Mouse (Mus musculus) layer of hippocampus, postnatal 10 days (tissue): Measurements from ENCODE around the gene Csf2. TPM values are rescaled to one million over a fixed set of nuclear protein-coding genes. Genes with fewer than 3 reads are reported as not detected.

Experiments used
- DNase-seq, 2 experiments: peaks; one replicate each; pipeline ENCODE4 v3.0.0; 2021; ENCODE audit warnings: low spot score in 2 of 2
- total RNA-seq, 2 experiments: library from RNA; stranded (reverse); gene quantifications; 2 replicates each; pipeline ENCODE4 v1.2.3; 2021

Gene Csf2
- total RNA-seq, 2 experiments from 2014 or later = not detected

DNA sequence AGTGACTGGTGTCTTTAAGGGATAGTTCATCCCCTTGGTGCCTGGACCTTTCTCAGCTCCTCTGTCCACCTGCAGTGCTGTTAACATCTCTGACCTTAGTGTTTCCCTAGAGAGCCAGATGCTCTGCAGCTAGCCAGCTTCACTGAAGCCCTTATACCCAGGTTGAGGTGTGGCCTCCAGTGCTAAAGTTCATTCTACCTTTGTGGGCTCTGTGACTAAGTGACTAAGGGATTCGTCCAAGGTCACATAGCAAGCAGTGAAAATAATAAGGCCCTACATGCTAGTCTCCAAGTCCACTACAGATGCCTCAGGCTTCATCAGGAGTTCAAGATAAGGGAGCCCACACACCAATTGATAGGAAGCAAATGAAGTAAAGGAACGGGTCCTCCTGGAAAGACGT is 7.0 kb downstream of the Csf2 start:
- DNase-seq = no peak

DNA sequence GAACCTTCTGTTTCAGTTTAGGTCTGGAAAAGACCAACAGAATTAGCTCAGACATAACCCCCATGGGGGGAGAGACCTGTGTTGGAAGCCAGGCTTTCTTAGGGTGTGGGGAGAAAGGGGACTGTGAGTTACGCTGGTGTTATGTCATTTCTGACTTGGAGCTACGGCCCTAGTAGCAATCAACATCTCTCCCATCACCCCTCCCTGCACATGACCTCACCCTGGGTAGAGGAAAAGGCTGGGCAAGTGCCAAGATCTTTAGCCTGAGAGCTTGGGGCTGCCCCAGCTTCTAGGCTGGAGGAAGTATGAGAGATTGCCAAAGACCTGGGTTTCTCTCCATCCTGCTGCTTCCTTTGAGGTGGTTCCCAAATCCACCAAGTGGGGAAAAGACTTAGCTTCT is 12.5 kb downstream of the Csf2 start:
- no peak for DNase-seq

GRCm38 (mm10) chr11:54227478-54227877 is 22.0 kb downstream of the Csf2 start:
- DNase-seq = no peak

- no peak for DNase-seq
These were observed 24.9 kb downstream of the Csf2 start for GRCm38 (mm10) chr11:54224475-54224986.

DNA sequence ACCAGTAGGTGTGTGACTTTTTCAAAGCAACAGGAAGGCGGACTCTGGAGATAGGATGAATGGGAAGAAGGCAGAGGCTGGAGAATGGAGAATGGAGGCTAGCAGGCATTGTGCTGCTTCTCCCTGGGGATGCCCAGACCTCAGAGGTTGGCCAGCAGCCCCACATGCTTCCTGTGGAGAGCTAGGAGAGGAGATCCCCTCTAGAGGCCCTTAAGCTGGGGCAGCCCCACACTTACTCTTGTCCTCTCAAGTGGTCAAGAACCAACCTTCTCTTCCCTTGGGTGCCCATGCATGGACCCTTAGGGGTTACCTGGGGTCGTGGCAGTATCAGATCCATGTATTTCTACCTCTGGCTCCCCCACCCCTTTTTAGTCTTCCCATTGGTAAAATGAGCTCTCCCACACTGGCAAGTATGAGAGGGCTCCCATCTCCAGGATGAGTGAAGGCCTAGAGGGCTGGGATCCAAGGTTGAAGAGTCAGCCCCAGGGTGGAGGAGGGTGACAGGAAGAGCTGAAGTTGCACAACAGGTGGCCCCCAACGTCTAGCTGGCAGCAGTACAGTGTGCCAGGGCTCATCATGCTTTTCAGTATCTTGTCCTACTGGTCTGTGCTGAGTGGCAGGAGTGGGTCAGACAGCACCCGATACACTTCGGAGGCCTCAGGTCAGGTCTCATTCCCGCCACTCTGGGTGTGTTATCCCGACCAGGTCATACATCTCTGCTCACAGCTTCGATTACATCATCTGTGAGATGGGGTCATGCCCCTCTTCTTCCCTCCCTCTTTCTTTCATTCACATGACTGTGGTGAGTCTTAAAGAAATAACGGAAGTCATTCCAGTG is 25.6 kb downstream of the Csf2 start:
- DNase-seq = no peak

- no peak for DNase-seq
These were observed 29.3 kb downstream of the Csf2 start for GRCm38 (mm10) chr11:54219903-54220740.

DNA sequence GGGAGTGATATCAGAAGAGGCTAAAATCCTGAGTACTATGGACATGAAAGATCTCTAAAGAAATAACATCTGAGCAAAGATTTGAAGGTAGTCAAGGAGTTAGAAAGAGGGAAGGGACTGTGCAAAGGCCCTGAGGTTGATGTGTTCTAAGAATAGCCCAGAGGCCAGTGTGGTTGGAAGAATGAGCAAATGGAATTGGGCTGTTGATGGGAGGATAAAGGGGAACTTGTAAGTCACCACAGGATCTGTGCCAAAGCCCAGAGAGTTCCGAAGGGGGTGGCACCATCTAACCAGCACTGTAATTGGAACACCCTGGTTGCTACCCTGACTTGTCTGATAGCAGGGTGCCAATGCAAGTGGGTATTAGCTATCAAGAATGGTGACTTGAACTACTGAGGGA is 30.3 kb downstream of the Csf2 start:
- DNase-seq = no peak

- DNase-seq = no peak
These were observed 32.1 kb downstream of the Csf2 start for GRCm38 (mm10) chr11:54217384-54217783.

DNA sequence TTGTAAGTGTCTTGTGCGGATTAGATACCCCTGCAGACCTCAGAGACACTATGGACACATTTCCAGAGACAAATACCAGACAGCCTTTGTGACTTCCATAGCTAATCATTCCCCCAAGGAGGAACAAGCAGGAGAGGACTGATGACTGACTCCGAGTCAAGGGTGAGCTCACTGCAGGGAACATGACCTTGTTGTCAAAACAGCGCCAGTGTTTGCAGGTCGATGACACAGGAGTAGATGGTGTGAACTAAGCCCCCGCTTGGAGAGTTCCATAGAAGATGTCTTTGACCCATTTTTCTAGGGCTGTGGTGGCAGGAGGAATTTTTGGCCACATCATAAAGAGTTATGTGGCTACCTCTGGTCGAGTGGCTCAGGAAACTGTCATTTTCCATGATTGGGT is 33.4 kb downstream of the Csf2 start:
- no peak for DNase-seq

- peak; percentile 35 to 44 for DNase-seq
These were observed 34.7 kb downstream of the Csf2 start for GRCm38 (mm10) chr11:54214499-54215443.

DNA sequence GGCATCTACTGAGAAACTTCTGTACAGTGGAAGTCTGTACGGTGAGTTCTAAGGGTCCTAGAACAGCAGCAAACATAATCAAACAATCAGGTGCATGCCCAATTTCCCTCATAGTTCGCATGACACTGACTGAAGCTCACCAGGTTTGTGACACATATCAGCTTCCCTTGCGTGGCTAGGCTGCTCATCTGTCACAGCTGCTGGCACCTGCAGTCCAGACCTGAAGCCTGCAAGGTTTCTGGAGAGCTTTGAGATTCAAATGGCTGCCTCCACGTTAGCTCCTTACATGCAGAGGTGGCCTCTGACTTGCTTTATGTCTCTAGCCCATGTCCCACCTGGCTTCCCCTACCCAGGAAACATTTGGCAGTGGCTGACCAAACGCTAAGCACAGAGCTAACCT is 35.8 kb downstream of the Csf2 start:
- DNase-seq = no peak

DNA sequence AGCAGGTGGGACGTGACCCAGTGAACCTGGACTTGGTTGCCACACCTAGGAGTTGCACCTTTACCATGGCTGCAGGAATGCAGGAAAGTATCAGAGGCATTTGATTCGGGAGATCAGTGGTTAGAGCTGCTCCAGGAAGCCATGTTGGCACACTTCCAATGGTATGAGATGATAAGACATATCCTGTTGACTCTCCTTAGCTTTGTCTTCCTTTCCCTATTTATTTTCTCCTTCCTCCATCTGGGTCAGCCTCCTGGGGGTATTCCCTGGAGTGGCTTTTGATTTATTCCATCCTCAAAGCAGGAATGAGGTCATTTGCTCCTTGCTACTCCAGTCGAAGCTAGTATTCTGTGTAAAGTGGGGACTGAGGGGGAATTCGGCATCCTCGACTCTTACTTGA is 42.5 kb downstream of the Csf2 start:
- no peak for DNase-seq

DNA sequence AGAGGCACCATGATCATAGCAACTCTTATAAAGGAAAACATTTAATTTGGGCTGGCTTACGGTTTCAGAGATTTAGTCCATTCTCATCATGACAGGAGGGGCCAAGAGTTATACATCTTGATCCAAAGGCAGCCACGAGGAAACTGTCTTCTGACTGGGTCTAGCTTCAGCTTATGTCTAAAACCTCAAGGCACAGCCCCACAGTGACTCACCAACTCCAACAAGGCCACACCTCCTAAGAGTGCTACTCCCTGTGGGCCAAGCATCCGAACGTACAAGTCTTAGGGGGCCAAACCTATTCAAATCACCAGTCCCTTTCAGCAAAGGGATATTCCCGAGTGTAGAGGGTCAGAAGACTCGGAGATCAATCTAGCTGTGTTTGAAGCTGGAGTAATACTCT is 44.1 kb downstream of the Csf2 start:
- no peak for DNase-seq

DNA sequence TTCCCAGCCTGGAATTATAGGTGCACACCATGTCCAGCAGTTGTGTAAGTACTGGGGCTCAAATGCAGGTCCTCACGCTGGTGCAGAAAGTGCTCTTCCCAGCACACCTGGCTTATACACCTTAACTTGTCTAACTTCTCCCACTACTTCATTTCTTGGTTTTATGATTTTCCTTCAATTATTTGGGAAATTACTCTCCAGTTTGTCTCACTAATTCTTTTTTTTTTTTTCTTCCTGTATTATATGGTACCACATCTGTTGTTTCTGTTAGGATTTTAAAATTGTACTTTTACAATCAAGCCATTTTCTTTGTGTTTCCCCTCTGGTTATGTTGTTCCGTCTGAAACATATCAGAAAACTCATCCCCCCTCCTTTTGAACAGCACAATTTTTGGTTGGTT is 44.7 kb downstream of the Csf2 start:
- DNase-seq = no peak

GRCm38 (mm10) chr11:54203162-54203561 is 46.3 kb downstream of the Csf2 start:
- DNase-seq = peak; percentile 16 to 37

- no peak for DNase-seq
These were observed 47.4 kb downstream of the Csf2 start for GRCm38 (mm10) chr11:54201881-54202685.

- DNase-seq = no peak
These were observed 48.1 kb downstream of the Csf2 start for GRCm38 (mm10) chr11:54201287-54201773.
